Mouse (Mus musculus) kidney, adult 11 months (tissue): ENCODE data around the gene Arntl2.
A peak's percentile ranks its signal among the peaks of the same experiment; 100 is the strongest.
"Not testable (repeated sequence)": the region's sequence is repeated elsewhere in the genome, so short reads cannot be mapped to it uniquely, and the experiment has no call there.

Source experiments
- DNase-seq: peaks from one replicate; pipeline ENCODE4 v3.0.0; 2022

The Arntl2 gene

DNA sequence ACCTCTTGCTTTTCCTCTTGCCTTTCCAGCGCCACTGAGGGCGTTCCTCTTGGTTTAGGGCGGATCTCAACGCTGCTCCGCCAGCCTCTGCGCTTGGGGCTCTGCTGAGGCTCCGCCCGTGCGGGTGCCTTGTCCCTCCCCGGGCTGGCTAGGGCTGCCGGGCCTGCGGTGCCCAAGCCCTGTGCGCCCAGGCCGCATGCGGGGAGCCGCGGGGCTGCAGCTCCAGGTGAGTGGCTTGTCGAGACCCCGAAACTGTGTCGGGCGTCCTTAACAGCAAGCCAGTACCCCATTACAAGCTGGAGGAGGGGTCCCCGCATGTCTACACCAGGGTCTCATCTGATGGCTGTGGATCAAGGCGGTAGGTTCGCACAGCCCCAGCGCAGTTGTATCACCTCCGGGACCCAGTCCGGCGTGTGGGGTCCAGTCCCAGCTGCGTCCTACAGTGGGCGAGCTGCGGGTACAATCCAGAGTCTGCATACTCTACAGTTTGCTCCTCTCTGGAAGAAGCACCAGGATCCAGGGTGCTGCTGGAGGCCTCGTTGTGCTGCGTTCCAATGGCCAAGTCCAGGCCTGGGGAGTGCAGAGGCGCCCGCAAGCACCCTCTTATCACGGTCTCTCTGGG is at the start of gene Arntl2:
Arntl2 (plus strand) TSS at position 132 of the 622 bp plus-strand sequence.
- peak; percentile 44 for DNase-seq

DNA sequence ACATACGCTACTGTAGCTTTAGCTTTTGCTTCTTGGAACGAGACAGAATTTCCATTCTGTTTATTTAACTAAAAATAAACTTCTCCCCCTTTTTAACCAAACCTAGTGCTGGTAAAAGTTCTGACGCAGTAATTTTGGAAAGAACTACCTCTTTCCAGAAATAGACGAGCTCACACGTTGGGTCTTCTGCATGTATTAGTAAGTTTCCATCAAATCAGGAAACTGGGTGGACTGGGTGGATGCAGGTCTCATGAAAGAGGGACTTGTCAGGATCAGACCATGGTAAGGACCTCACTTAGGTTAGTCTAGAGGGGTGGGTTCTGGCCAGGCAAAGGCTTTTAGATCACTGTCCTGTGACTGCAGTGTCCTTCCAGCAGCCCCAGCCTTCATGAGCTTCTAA is 49.3 kb upstream of the Arntl2 start:
- DNase-seq, result no peak

DNA sequence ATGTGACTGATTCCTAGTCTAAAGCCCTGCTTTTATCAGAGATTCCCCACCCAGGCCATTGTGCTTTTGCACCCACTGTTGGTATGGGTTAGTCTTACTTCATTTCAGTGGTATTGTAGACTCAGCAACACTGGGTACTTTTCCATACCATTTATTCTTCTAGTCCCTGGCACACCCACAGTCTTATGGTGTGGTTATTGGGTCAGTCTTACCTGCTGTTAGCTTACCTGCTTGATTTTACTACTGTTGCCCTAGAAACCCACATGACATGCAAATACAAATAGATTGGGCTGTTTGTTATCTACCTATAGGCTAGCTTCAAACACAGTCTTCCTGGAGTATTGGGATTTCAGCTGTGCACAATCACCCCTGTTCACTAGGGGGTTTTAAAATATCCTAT is 48.8 kb upstream of the Arntl2 start:
- no peak for DNase-seq

DNA sequence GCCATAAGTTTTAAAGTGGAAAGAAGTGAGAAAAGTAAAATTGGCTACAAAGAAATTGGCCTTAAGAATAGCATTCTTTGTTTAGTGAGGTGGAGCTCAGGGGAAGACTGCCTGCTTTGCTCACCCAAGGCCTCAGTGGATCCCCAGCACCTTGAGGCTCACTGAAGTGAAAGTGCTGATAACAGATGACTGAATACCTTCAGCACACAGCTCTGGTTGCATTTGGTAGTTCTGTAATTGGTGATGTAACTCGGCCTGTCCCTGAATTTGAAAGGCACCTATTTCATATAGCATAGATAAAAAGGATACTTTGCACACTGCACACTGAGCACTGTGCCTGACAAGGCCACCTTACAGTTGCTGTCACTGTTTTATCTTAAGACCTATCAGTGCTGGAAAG is 47.6 kb upstream of the Arntl2 start:
- no peak for DNase-seq

DNA sequence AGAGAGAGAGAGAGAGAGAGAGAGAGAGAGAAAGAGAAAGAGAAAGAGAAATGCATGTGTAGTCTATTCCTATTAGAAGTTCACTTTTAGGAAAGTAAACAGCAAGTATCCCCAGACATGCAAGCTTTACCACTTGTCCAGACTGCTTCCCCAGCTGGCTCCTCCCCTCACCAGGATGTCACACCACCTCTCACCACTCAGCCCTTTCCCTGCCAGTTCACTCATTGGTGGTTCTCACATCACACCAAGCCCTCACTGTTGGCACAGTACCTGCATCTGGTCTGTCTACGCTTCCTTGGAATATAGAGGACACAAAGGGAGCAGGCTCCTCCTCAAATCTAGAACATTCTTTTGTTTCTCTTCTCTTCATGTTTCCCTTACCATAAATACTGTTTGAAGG is 44.2 kb upstream of the Arntl2 start:
- DNase-seq, result no peak

DNA sequence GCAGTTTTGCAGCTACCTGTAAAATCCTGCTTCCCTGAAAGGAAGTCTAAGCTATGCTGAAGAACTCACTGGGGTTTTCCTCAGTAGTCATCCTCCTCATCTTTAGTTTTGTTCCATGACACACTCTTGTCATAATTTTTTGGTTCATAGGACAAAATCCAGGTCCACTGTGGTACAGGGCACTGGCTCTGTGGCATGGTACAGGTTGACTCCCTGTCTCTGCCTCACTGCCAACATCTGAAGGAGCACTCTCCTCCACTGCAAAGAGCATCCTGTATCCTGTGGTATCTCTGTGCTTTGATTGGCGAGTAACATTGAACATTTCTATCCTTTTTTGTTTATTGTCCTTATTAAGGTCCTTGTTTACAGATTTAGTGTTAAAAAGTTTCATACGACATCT is 43.7 kb upstream of the Arntl2 start:
- no peak for DNase-seq

DNA sequence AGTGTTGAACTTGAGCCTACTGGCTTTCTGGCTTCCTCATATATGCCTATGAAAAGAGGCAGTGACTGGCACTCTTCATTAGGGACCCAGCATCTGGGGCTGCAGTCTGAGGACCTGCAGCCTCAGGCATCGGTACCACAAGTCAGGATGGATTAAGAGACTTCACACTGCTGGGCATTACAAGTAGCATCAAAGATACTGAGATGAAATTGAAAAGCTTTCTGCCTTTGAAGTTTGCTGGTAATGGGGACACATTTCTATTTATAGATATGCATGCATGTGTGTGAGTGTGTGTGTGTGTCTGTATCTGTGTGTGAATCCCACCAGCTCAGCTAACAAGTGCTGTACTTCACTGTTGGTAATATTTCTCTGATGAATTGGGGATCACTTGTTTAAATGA is 43.2 kb upstream of the Arntl2 start:
- DNase-seq, result no peak

DNA sequence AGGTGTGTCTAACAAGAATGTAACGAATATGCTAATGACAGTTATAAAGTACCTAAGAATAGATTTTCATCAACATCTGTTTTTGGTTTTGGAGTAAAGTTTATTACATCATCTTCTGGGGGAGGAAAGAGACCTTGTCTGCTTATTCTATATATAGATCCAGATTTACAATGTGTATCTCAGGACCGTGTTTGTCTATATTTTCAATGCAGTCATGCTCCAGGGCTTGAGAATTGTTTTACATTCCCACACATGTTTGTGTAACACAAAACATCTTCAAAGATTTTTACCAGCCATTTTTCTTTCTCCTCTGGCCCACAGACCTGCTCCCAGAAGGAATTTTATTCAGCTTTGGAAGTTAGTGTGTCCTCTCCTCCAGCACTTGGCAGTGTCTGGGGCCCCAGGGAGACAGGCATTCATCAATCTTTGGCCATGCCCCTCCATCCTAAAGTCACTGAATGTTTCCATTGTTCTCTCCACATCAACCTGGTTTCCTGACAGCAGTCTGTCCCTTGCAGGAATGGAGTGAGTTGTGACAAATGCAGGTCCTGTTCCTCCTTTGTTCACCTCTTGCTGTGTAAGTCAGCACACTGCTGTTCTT is 42.2 kb upstream of the Arntl2 start:
- DNase-seq, result no peak

DNA sequence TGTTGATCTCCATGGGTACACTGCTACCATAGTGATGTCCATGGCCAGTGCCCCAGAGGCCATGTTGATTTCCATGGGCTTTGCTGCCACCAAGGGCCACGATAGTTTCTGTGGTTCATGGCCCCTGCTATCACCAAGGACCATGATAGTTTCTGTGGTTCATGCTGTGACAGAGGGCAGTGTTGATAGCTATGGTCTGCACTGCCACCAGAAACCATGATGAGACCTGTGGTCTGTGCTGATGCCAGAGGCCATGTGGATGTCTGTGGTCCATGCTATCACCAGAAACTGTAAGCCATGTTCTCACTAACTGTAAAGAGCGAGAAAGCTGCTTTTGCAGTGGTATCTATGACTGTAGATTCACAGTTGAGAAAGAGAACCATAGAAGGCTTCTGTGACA is 40.7 kb upstream of the Arntl2 start:
- DNase-seq, result no peak

DNA sequence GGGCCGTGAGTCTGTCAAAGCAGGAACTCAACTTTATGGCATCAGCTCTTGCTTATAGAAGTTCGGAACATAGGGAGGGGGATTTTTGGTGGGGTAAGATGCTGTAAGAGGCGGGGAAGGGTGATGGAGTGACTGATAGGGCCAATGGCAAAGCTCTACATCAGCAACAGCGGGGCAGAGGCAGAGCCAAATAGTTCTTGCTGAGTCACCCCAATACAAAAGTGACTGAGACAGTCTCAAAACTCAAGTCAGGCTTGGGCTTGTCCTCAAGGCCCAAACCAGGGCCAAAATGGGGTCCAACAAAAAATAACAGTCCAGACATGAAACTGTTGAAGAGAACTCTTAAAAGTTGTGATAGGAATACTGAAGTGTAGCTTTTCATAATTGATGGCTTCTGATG is 40.2 kb upstream of the Arntl2 start:
- DNase-seq, result no peak

DNA sequence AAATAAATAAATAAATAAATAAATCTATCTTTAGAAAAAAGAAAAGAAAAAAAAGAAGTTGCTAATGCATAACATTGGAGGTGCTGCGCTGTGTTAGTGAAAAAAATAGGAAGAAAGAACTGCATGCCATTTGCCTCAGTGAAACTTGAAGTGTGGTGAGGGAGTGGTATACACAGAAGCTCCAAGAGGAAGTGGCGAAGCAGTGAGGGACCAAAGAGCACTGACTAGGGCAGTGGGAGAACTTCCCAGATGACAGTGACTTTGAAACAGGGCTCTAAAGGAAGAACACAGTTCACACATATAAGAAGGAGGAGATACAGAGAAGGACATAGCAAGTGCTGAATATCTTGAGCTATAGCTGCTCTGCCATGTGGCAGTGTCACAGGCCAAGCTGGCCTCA is 36.8 kb upstream of the Arntl2 start:
- no peak for DNase-seq

DNA sequence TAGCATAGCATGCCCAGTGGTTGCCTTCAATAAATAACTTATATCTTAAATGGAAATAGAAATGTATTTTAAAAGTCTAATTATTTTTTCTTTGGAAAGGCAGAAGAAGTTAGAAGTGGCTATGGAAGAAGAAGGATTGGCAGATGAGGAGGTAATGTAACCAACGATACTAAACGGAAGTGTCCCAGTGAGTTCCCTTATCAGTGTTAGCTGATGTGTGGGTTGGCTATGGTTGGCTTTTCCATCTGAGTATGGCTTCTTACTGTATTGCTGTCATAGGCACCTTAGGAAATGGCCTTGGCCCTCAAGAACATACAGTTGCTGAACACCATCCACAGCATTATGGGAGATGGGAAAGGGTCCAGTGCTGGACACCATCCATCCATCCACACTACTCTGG is 35.8 kb upstream of the Arntl2 start:
- no peak for DNase-seq

DNA sequence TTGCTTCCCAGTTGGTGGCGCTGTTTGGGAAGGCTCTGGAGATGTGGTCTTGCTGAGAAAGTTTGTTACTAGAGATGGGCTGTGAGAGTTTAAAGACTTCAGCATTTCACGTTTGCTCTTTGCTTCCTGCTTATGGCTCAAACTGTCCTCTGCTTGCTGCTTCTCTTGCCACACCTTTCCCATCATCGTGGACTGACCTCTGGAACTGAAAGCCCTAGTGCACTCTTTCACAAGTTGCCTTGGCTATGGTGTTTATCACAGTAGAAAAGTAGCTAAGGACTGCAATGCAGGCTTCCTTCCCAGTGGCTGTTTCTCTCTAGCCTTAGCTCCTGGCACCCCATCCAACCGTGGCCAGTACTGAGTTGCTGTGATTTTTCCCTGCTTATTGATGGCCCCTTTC is 35.1 kb upstream of the Arntl2 start:
- DNase-seq, result no peak

DNA sequence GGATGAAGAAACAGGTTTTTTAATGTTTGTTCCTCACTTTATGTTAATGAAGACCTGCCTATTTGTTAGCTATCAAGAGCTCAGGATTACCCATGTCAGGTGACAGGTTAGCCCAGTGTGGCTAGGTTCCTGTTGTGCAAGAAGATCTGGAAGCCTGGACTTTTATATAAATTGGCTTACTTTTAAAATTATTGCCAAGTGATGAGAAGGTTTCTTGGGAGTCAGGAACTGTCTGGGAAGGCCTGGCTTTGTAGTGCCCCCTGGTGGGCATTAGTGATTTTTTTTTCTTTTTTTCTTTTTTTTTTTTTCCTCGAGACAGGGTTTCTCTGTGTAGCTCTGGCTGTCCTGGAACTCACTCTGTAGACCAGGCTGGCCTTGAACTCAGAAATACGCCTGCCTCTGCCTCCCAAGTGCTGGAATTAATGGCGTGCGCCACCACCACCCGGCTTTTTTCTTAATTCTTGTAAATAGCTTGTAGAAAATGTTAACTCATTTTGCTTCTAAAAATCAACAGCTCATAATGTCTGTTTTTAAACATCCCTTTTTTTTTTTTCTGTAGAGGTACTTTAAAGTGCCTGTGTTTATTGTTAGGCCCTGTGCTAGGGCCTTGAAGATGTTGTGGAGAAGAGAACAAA is 33.5 kb upstream of the Arntl2 start:
- no peak for DNase-seq

DNA sequence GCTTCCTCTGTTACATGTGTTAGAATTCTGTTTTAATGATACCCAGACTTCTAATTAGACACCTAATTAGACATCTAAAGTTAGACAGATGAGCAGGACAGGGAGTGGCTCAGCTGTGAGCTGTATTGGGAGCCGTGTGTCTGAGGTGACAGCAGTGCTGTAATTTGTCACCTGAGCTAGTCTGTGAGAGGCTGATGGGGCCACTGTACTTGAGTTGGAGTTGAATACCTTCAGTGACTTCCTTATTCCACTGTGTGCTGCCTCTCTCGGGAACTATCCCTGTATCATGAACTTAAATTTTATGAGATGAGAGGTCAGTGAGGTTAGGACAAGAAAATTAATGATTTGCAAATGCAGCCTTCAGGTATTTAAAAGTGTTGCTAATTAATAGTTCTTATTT is 31.3 kb upstream of the Arntl2 start:
- no peak for DNase-seq

DNA sequence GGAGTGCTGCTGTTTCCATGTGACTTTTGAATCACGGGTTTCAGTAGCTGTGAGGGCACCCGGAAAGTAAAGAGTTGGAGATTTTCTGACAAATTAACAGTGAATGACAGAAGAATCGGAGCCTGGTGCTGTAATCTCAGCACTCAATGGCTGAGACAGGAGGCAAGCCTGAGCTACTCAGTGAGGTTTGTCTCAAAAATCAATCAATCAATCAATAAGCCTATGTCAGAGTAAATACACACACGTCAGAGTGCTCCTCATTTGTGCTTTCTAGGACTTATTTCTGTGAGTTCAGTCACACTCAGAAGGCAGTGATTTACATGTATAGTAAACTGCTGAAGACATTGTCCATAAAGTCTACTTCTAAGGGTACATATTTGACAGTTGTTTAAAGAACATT is 30.6 kb upstream of the Arntl2 start:
- DNase-seq, result no peak

DNA sequence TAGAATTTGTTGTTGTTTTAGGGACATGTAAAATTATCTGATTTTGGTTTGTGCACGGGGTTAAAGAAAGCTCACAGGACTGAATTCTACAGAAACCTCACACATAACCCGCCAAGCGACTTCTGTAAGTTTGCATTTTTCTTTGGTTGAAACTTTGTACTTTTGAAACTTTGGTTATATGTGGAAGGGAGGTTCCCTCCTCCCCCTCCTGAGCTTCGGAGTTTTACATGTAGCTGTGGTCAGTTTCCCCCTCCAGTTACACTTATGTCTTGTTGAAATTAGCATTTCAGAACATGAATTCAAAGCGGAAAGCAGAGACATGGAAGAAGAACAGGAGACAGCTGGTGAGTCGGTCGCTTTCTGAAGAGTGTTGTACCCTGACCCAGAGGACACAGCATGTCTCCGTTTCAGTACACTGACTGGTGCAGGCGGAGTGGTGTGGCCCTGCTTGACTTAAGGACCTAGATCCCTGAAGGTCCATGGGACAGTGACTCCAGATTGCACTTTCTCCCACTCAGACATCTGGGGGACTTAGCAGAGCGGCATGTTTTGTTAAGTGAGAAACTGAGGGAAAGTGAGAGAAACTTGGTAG is 26.9 kb upstream of the Arntl2 start:
- peak; percentile 60 for DNase-seq

DNA sequence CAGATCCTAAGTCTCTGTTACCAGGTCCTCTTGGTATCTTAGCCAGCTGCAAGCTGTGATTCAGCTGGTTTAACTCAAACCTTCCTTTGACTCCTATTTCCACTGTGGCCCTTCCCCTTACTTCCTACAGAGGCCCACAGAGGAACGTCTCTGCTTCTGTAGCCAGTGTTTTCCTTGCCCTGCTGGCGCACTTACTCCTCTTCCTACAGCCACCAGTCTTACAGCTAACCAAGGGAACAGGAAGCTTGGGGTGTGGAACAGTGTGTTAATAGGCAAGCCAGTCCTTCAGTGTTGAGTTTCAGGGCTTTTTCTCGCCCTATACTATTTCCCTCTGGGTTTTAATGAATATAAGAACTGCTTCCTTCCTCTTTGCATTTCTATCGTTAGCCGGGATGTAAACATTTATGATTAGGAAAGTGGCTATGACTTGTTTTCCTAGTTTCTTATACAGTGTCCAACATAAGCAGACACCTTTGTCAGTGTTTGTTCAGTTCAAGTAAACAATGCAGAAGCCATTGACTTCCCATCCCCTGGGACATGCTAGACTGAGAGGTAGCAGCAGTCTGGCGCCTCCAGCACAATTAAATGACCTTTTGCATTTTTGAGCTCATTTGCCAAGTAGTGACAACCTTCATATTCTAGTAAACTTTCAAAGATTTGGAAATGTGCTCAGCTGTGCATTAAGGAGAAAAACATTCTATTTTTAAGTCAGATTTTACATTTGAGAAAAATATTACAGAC is 25.7 kb upstream of the Arntl2 start:
- no peak for DNase-seq

DNA sequence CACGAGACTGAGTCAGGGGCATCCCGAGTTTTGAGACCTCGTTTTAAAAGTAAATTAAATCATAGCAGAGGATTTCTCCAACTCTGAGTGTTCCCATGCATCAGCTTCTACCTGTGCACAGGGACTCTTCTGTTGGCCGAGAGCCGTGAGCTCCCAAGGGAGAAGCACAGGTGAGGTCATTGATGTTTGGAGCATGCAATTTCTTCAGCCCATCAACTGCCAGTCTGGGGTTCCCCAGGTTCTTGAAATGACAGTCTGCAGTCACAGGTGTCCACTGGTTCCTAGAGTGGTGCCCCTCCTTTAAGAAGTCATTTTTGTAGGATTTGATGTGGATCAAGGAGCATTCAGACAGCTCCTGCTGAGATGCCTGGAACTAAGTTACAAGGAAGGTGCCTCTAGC is 25.0 kb upstream of the Arntl2 start:
- DNase-seq, result no peak

DNA sequence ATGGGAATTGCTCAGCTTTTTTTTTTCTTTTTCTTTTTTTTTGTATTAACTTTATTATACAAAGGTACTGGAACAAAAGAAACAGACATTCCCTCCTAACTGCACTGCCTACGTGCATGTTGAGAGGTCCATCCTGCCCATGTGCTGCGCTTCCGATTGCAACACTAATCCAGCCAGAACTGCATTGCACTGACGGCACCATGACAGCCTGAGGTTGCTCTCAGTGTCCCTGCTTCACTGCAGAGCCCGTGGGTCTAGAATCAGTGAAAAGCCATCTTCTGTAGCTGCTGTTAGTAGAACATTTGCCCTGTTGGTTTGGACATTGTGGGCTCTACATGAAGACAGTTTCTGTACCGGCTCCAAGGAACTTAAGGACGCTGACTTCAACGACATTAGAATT is 20.0 kb upstream of the Arntl2 start:
- not testable (repeated sequence) for DNase-seq

DNA sequence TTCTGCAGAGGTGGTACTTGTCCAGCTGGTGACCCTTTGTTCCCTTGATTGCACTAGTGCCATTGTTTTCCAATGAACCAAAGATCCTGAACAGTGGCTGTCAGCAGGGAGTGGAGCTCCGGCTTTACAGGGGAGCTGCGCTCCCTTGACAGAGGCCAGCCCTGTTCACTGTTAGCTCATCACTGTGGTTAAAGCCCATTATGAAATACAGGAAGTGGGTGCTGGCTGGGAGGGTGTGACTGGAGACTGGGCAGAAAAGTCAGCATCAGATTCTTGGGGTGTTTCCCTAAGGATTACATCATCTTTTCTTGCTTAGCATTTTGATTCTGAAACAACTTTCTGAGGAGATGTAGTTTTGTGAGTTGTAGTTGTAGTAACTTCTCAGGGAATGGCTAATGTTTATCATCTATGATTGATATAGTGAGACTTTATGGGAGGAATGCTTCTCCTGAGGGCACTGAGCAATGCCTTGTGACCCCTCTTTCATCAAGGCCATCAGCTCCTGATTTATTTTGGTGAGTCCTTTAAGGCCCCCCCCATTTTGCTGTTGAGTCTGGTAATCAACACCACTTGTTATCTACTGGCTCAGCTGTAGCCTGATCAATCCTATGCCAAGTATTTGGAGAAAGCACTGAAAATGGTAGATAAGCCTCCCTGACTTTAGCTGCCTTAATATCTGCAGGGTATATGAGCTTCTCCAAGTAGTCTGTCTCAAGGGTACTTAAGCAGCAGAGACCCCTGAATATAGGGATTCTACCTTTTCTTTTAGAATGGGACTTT is 19.1 kb upstream of the Arntl2 start:
- no peak for DNase-seq

DNA sequence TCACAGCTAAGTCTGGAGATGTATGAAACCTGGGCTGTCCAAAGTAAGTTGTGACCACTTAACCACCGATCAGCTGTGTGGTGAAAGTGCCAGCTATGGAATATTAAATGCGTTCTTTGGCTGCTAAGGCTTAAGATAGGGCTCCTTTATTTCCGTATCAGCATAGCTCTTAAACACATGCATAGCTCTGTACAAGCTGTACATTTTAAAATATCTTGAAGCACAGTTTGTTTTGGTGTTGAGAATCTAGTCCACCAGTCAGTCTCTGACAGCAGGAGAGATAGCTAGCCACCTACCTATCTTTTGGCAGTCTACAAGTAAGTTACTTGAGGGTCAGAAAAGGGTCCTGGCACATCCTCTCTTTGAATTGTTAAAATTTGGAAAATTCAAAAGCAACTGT is 17.8 kb upstream of the Arntl2 start:
- no peak for DNase-seq

DNA sequence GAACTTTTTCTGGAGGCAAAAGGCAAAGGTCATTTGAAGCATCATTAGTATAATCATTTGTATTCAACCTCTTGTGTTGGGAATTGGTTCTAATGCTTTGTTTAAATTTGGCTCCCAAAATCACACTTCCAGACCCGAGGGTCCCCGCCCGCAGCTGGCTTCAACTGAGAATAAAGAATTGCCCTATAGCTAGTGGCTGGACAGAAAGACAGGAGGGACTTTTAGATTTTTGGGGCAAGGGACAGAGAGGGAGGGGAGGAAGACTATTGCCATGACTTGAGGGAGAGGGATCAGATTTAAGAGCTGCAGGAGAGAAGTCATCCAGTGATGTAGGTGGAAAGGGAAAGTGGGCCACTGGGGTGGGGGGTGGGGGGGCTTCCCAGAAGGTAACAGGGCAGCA is 14.3 kb upstream of the Arntl2 start:
- DNase-seq, result no peak
